Mouse (Mus musculus) liver, embryonic 14.5 days (tissue): ENCODE results near the gene 1700003F12Rik.

Source experiments
- CTCF ChIP-seq: IDR thresholded peaks from 2 replicates; pipeline ENCODE4 v1.5.1; 2016; ENCODE audit warnings: antibody characterized with exemption, low read depth, control low read depth
- EP300 ChIP-seq: IDR thresholded peaks from 2 replicates; pipeline ENCODE4 v1.6.1; 2016; ENCODE audit warnings: antibody characterized with exemption, low read depth

DNA sequence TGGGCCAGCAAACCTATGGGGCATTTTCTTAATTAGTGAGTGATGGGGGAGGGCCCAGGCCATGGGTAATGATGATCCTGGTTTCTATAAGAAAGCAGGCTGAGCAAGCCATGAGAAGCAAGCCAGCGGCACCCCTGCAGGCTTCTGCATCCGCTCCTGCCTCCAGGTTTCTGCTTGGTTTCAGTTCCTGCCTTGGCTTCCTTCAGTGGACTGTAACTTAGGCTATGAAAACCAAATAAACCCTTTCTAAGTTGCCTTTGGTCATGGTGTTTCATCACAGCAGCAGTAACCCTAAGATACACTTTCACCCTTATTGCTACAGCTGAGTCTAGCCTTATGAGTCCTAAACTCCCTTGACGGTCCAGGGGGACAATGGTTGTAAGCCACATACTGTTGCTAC lies 50.5 kb downstream of the 1700003F12Rik start:
- TF ChIP-seq CTCF (no peak), EP300 (no peak)
